Mouse (Mus musculus) cortical plate, adult 2 months (tissue): ENCODE results near the gene Mrps27.

ENCODE experiments used
- CTCF ChIP-seq: fragments of 200-500 bp; IDR thresholded peaks from 2 replicates; pipeline ENCODE4 v1.5.1; 2011; ENCODE audit warnings: mild to moderate bottlenecking, control low read depth, low read length; ENCODE audit not compliant: insufficient read depth; ENCODE audit errors: extremely low read depth
- POLR2A ChIP-seq: fragments of 200-500 bp; IDR thresholded peaks from 2 replicates; pipeline ENCODE4 v1.6.1; 2011; ENCODE audit warnings: mild to moderate bottlenecking, low read length, control low read depth; ENCODE audit not compliant: insufficient read depth; ENCODE audit errors: extremely low read depth

DNA sequence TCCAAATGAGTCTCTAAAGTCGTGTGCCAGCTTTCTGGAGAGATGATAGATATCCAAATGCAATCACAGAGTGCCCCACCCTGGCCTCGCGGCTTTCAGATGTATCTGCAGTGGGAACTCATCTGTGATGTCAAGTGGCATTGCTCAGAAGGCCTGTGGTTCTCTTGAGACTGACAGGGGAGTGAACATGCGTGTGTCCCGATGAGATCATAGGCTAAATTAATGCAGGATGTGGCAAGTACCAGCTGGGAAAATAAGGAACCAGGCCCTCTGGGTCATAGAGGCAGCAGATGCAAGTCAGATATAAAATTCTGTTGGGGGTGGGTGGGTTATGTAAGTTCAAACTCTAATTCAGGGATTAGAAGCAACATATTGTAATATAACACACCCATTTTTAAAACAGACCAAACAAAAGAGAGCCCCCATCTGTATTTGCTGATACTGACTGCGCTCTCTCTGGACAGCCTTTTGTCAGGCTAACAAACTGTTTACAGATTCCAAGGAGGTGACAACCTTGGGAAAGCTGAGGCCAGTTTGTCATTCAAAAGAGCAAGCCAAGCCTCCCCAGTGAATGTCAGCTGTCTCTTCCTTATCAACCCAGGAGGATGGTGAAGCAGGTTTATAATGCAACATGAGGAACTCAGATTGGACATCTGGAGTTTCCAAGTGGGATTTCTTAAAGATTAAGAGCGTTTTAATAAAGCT is 20.8 kb upstream of the Mrps27 start:
- TF ChIP-seq CTCF (no peak), POLR2A (no peak)
